Mouse (Mus musculus) G1E (cell line): Measurements from ENCODE around the gene Jak1.

ENCODE experiments used
- CTCF ChIP-seq: IDR thresholded peaks from 2 replicates; pipeline ENCODE4 v1.5.1; 2012; ENCODE audit warnings: low read depth, low read length, inconsistent platforms, mixed read lengths
- GATA1 ChIP-seq: IDR thresholded peaks from 2 replicates; pipeline ENCODE4 v1.6.1; 2012; ENCODE audit warnings: borderline replicate concordance, low read length, inconsistent platforms, mixed read lengths
- GATA2 ChIP-seq: IDR thresholded peaks from 2 replicates; pipeline ENCODE4 v1.6.1; 2012; ENCODE audit warnings: low read depth, low read length, inconsistent platforms, borderline replicate concordance
- POLR2AphosphoS5 ChIP-seq: IDR thresholded peaks from 2 replicates; pipeline ENCODE4 v1.6.1; 2012; ENCODE audit warnings: low read depth, low read length, inconsistent platforms; ENCODE audit not compliant: insufficient replicate concordance

GRCm38 (mm10) chr4:101194170-101194569, 70.9 kb downstream of the Jak1 start:
- no peak for TF ChIP-seq CTCF
- TF ChIP-seq GATA1, result no peak
- TF ChIP-seq GATA2, result no peak
- no peak for TF ChIP-seq POLR2AphosphoS5
